Mouse (Mus musculus) megakaryocyte, embryonic 14.5 days (primary cell): ENCODE results near the gene Bach2. TPM values are rescaled to one million over a fixed set of nuclear protein-coding genes. Genes with fewer than 3 reads are reported as not detected.

Experiments used
- H3K27me3 ChIP-seq: replicated peaks from 2 replicates; pipeline ENCODE3; 2012; ENCODE audit warnings: inconsistent platforms
- H3K36me3 ChIP-seq: replicated peaks from 2 replicates; pipeline ENCODE3; 2012; ENCODE audit warnings: low read length, inconsistent platforms, mixed read lengths
- H3K4me1 ChIP-seq: 2 replicates; pipeline ENCODE4 v1.6.1; 2012; ENCODE audit warnings: inconsistent platforms
- H3K4me3 ChIP-seq: replicated peaks from 2 replicates; pipeline ENCODE3; 2012; ENCODE audit warnings: moderate library complexity, mild to moderate bottlenecking, inconsistent platforms
- H3K9me3 ChIP-seq: 2 replicates; pipeline ENCODE4 v1.6.1; 2012; ENCODE audit warnings: inconsistent platforms
- FLI1 ChIP-seq: IDR thresholded peaks from 2 replicates; pipeline ENCODE4 v1.6.1; 2012; ENCODE audit warnings: low read length, inconsistent platforms, mixed read lengths
- GATA1 ChIP-seq: IDR thresholded peaks from 3 replicates; pipeline ENCODE4 v1.6.1; 2012; ENCODE audit warnings: mixed read lengths, low read length, inconsistent platforms, borderline replicate concordance
- polyA plus RNA-seq: library from polyadenylated mRNA; stranded (reverse); fragments of >175 nt; gene quantifications from 2 replicates; pipeline ENCODE4 v1.2.3, GENCODE M21; 2012; ENCODE audit warnings: low replicate concordance; ENCODE audit not compliant: insufficient read depth

The Bach2 gene
- polyA plus RNA-seq, 1 experiment: 0.27 TPM

GRCm38 (mm10) chr4:32379140-32379539 lies 140.5 kb downstream of the Bach2 start:
- Histone ChIP-seq H3K36me3 (no peaks in the 10 kb centered on the region), H3K4me1 (peaks cover 22% of the 10 kb centered on the region), H3K27me3 (peaks cover 76% of the 10 kb centered on the region), H3K4me3 (no peak overlapping the region), H3K9me3 (no peaks in the 10 kb centered on the region)
- no peak for TF ChIP-seq FLI1
- TF ChIP-seq GATA1: no peak

DNA sequence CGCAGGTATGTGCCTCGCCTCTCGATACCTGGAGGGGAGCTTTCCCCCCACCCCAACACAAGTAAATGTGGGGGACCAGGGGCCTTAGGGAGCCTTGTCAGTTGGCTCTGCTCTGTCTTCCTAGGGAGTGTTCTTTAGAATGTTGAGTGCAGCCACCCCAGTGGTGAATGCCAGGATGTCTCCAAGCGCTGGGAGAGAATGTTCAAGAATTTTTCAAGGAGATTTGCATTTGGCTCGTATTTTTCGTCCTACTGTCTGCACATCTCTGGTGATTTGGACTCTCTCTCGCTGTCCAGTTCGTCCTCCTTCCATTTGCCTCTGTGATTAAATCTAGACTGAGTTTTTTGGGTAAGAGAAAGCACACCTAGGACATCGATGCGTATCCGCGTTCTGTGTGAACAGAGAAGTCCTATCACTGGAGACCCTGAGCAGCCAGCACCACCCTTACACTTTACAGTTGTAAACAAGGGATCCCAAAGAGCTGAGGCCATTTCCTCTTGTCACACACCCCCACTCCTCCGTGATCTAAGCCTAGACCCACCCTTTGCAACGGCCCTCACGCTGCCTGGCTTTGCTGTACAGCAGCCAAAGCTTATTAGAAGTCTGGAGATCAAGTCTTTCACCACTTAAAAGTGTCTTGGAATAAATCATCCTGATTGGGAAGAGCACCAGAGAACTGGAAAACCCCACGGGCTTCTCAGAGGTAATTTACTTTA lies 143.2 kb downstream of the Bach2 start:
- no peak for TF ChIP-seq GATA1
- TF ChIP-seq FLI1: no peak
- peaks cover 25% of the 10 kb centered on the region for H3K4me1 ChIP-seq
- no peaks in the 10 kb centered on the region for H3K36me3 ChIP-seq
- H3K27me3 ChIP-seq: peaks cover 78% of the 10 kb centered on the region
- peaks cover 14% of the 10 kb centered on the region for H3K9me3 ChIP-seq
- H3K4me3 ChIP-seq: no peak overlapping the region

DNA sequence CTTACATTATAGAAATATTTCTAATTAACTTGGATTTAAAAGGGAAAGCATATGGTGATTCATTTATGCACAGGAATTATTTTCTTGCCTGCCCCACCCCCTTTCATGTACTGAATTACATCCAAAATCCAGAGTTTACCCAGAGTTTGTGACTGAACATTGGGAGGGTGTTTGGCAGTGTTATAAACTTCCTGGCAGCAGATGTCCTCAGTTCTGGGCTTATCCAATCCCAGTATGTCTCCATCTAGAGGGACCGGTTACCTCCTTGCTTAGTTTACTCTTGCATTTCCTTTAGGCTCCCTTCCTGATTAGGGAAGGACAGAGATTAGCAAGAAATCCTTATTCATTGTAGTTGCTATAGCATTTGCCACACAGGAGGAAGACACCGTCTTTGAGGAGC lies 146.5 kb downstream of the Bach2 start:
- peaks cover 14% of the 10 kb centered on the region for H3K9me3 ChIP-seq
- H3K4me3 ChIP-seq: no peak overlapping the region
- peaks cover 79% of the 10 kb centered on the region for H3K27me3 ChIP-seq
- H3K36me3 ChIP-seq: no peaks in the 10 kb centered on the region
- TF ChIP-seq FLI1 (no peak), GATA1 (no peak)
- peaks cover 46% of the 10 kb centered on the region for H3K4me1 ChIP-seq

- Histone ChIP-seq H3K4me1 (peaks cover 46% of the 10 kb centered on the region), H3K4me3 (peak overlapping the region; percentile 33), H3K9me3 (peaks cover 14% of the 10 kb centered on the region), H3K36me3 (no peaks in the 10 kb centered on the region), H3K27me3 (peaks cover 80% of the 10 kb centered on the region)
- TF ChIP-seq FLI1 (no peak), GATA1 (no peak)
These were observed 147.0 kb downstream of the Bach2 start for GRCm38 (mm10) chr4:32385623-32386022.

GRCm38 (mm10) chr4:32386346-32386745 lies 147.7 kb downstream of the Bach2 start:
- TF ChIP-seq FLI1 (no peak), GATA1 (no peak)
- Histone ChIP-seq H3K4me3 (no peak overlapping the region), H3K4me1 (peaks cover 46% of the 10 kb centered on the region), H3K27me3 (peaks cover 84% of the 10 kb centered on the region), H3K36me3 (no peaks in the 10 kb centered on the region), H3K9me3 (peaks cover 14% of the 10 kb centered on the region)

- Histone ChIP-seq H3K4me1 (peaks cover 46% of the 10 kb centered on the region), H3K4me3 (no peak overlapping the region), H3K27me3 (peaks cover 82% of the 10 kb centered on the region), H3K36me3 (no peaks in the 10 kb centered on the region), H3K9me3 (peaks cover 14% of the 10 kb centered on the region)
- no peak for TF ChIP-seq FLI1
These were observed 148.3 kb downstream of the Bach2 start for GRCm38 (mm10) chr4:32386931-32387330.

DNA sequence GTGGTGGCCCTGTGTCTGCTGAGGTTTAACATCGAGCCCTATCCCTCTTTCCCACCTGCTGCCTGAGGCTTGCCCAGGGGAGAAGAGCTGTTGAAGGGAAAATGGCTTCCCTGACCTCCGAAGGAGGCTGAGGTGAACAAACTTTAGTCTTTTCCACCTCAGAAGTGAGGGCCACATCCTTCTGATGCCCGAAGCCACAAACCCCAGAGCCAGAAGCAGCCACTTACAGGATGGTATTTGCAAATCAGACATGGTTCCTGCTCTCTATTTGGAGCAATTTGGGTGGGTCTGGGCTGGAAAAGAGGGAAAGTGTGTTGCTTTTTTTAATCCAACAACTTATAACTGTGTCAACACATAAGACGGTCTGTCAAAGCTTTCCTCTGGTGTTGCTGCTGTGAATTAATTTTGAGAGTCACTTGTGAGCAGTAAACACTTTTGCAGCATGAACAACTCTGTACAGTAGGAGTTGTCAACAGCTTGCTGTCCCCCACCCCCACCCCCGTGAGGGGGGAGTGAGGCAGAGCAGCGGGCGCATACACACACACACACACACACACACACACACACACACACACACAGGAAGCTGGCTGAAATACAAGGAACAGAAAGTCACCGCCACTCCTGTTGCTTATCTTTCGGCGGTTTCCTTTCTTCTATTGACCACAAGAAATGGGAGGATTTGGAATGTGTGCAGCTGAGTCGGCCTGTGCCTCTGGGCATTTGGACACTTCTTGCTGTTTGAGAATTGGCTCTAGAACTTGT lies 149.1 kb downstream of the Bach2 start:
- peaks cover 46% of the 10 kb centered on the region for H3K4me1 ChIP-seq
- H3K27me3 ChIP-seq: peaks cover 81% of the 10 kb centered on the region
- peak overlapping the region; percentile 69 for H3K4me3 ChIP-seq
- no peaks in the 10 kb centered on the region for H3K36me3 ChIP-seq
- H3K9me3 ChIP-seq: peaks cover 14% of the 10 kb centered on the region
- 0 out of 2 replicates have a peak, but pooled peaks have one; percentile 24 for TF ChIP-seq FLI1
- peak; percentile 81; the same call in 2 of the 3 replicates for TF ChIP-seq GATA1

DNA sequence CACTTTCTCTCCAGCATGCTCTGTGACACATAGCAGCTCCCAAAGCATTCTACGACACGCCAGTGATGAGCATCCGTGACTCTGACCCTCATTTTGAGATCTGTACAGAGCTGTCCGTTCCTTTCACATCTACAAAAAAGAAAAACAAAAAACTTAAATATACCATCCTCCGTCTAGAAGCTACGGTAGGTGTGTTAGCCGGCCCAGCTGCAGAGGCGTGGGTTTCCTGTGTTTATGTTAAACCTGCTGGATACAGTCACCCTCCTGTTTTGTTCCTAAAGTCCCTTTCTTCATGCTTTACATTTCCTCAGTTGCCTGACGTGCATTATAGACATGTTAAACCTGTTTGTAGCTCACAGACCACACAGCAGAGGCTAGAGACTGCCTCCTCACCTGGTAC lies 150.0 kb downstream of the Bach2 start:
- H3K9me3 ChIP-seq: peaks cover 14% of the 10 kb centered on the region
- H3K36me3 ChIP-seq: no peaks in the 10 kb centered on the region
- H3K4me3 ChIP-seq: peak overlapping the region; percentile 68
- TF ChIP-seq GATA1 (no peak), FLI1 (no peak)
- H3K27me3 ChIP-seq: peaks cover 79% of the 10 kb centered on the region
- peaks cover 46% of the 10 kb centered on the region for H3K4me1 ChIP-seq

DNA sequence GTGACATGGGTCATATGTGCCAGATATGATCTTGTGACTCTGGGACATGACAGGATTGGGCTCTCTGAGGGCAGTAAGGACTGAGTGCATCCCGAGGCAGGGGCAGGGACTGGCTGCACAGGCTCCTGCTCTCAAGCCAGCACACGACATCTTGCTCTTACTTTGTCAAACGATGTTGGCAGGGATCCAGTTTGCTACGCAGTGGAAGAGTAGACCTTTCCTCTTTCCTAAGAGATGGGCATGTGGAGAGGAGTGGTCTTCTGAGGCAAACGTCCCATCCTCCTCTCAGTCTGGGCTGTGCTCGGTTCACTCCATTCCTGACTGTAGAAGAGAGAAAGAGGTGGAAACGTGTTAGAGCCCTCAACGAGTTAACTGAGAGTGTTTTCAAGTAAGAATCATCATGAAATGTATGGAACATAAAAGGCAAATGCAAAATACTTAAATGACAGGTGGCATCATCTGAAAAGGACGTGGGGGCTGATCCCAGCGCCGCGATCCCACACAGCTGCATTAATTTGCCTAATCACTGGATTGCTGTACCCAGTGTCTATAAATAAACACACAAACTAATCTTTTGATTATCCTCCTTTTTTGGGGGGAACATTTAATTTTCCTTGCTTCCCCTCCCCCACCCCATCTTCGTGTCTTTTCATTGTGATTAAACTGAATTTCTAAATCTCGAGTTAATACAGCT lies 150.7 kb downstream of the Bach2 start:
- TF ChIP-seq GATA1: no peak
- Histone ChIP-seq H3K9me3 (peaks cover 14% of the 10 kb centered on the region), H3K36me3 (no peaks in the 10 kb centered on the region), H3K27me3 (peaks cover 78% of the 10 kb centered on the region), H3K4me1 (peaks cover 43% of the 10 kb centered on the region), H3K4me3 (peak overlapping the region; percentile 26)

- no peaks in the 10 kb centered on the region for H3K36me3 ChIP-seq
- peaks cover 32% of the 10 kb centered on the region for H3K4me1 ChIP-seq
- H3K4me3 ChIP-seq: no peak overlapping the region
- no peak for TF ChIP-seq FLI1
- no peak for TF ChIP-seq GATA1
- H3K9me3 ChIP-seq: peaks cover 2% of the 10 kb centered on the region
- H3K27me3 ChIP-seq: peaks cover 71% of the 10 kb centered on the region
These were observed 152.7 kb downstream of the Bach2 start for GRCm38 (mm10) chr4:32391260-32391659.
